Mouse (Mus musculus): ENCODE results near the gene Immp2l. TPM values are rescaled to one million over a fixed set of nuclear protein-coding genes. Genes with fewer than 3 reads are reported as not detected.

The Immp2l gene
- polyA plus RNA-seq, 1 experiment from 2014 or later = 12.8 TPM

DNA sequence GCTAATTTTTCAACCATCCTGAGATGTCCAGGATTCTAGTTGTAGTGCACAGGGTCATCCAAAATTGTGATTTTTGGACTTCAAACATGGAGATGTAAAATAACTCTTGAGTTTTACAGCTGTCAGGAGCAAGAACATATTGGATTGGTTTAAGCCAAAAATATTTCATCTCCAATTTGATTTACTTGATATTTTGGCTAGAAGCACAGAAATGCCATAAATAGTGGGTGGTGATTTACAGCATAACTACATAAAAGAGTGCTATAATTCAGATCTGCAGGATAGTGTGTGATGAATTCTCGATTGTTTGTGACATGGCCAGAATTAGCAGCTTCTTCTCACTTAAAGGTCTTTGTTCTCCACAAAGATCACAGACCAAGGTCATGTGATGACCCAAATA lies 884.1 kb downstream of the Immp2l start:
- H3K4me3 ChIP-seq (ENCODE audit: low read length) = no peak overlapping the region
- no peaks in the 10 kb centered on the region for H3K4me1 ChIP-seq (replicated peaks; ENCODE audit: control insufficient read depth, insufficient read depth, low read length)
- no peak overlapping the region for H3K9ac ChIP-seq (ENCODE audit: low read length)
- no peaks in the 10 kb centered on the region for H3K9me3 ChIP-seq (ENCODE audit: control insufficient read depth, low read length)
- H3K27ac ChIP-seq (ENCODE audit: low read length) = no peak overlapping the region
- WGBS = 61% methylated on average over 1 of the region's 1 CpGs
- ATAC-seq (ENCODE audit: low read depth) = no peak
- H3K4me2 ChIP-seq (ENCODE audit: low read depth, low read length) = no peak overlapping the region
- no peaks in the 10 kb centered on the region for H3K27me3 ChIP-seq (ENCODE audit: control insufficient read depth, insufficient read depth, low read depth, low read length)
- H3K36me3 ChIP-seq (ENCODE audit: control insufficient read depth, insufficient read depth, low read length) = no peaks in the 10 kb centered on the region

DNA sequence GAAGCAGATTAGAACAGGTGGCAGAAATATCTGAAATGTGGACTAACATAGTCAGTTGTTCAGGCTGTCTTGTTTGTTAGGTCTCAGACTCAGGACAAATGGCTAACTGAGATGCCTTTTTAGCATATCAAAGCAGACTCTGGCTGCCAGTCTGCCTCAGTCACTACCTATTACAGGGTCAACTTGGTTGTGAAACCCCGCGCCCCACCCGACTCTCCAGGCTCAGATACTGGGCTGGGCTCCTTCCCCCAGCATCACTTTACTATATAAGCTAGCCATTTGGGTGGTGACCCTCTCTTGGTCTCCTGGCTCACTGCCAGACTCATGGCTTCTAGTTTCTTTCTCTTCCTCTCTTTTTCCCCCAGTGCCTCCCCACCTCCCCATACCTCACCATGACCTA lies 887.7 kb downstream of the Immp2l start:
- no peaks in the 10 kb centered on the region for H3K9me3 ChIP-seq (ENCODE audit: control insufficient read depth, low read length)
- H3K27ac ChIP-seq (ENCODE audit: low read length) = no peak overlapping the region
- no peaks in the 10 kb centered on the region for H3K4me1 ChIP-seq (replicated peaks; ENCODE audit: control insufficient read depth, insufficient read depth, low read length)
- H3K9ac ChIP-seq (ENCODE audit: low read length) = no peak overlapping the region
- 79% methylated on average over 3 of the region's 3 CpGs for WGBS
- H3K4me2 ChIP-seq (ENCODE audit: low read depth, low read length) = no peak overlapping the region
- no peak overlapping the region for H3K4me3 ChIP-seq (ENCODE audit: low read length)
- no peaks in the 10 kb centered on the region for H3K36me3 ChIP-seq (ENCODE audit: control insufficient read depth, insufficient read depth, low read length)
- H3K27me3 ChIP-seq (ENCODE audit: control insufficient read depth, insufficient read depth, low read depth, low read length) = no peaks in the 10 kb centered on the region
- no peak for ATAC-seq (ENCODE audit: low read depth)

- ATAC-seq (ENCODE audit: low read depth) = no peak
- H3K4me2 ChIP-seq (ENCODE audit: low read depth, low read length) = no peak overlapping the region
- no peaks in the 10 kb centered on the region for H3K27me3 ChIP-seq (ENCODE audit: control insufficient read depth, insufficient read depth, low read depth, low read length)
- no peaks in the 10 kb centered on the region for H3K4me1 ChIP-seq (replicated peaks; ENCODE audit: control insufficient read depth, insufficient read depth, low read length)
- H3K4me3 ChIP-seq (ENCODE audit: low read length) = no peak overlapping the region
- no peaks in the 10 kb centered on the region for H3K36me3 ChIP-seq (ENCODE audit: control insufficient read depth, insufficient read depth, low read length)
- 76% methylated on average over 2 of the region's 2 CpGs for WGBS
- no peaks in the 10 kb centered on the region for H3K9me3 ChIP-seq (ENCODE audit: control insufficient read depth, low read length)
- no peak overlapping the region for H3K9ac ChIP-seq (ENCODE audit: low read length)
- no peak overlapping the region for H3K27ac ChIP-seq (ENCODE audit: low read length)
Measured at GRCm38 (mm10) chr12:41937751-41938150, 913.9 kb downstream of the Immp2l start.

DNA sequence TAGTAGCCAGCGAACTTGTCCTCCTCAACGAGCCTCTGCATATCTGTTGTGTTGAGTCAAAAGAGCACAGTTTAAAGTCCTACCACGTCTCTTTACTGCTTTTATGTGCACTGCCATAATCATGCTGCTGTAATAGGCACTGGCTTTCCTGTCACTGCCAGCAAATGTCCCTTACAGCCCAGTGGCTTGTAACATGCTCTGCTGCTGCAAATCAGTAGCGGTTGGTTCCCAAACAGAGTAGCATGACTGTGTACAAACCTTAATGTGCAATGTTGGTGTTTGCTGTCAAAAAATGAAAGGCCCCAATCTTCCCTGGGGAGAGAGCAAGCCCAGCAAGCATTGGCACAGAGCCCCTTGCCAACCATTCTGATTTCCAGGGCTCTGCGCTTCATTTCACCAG lies 918.0 kb downstream of the Immp2l start:
- WGBS = 76% methylated on average over 5 of the region's 5 CpGs
- Histone ChIP-seq H3K4me1 (replicated peaks; ENCODE audit: control insufficient read depth, insufficient read depth, low read length) (no peaks in the 10 kb centered on the region), H3K27me3 (ENCODE audit: control insufficient read depth, insufficient read depth, low read depth, low read length) (no peaks in the 10 kb centered on the region), H3K27ac (ENCODE audit: low read length) (no peak overlapping the region), H3K4me3 (ENCODE audit: low read length) (no peak overlapping the region), H3K4me2 (ENCODE audit: low read depth, low read length) (no peak overlapping the region), H3K9ac (ENCODE audit: low read length) (no peak overlapping the region), H3K9me3 (ENCODE audit: control insufficient read depth, low read length) (no peaks in the 10 kb centered on the region), H3K36me3 (ENCODE audit: control insufficient read depth, insufficient read depth, low read length) (no peaks in the 10 kb centered on the region)
- no peak for ATAC-seq (ENCODE audit: low read depth)

- Histone ChIP-seq H3K4me3 (ENCODE audit: low read length) (no peak overlapping the region), H3K27ac (ENCODE audit: low read length) (no peak overlapping the region), H3K9ac (ENCODE audit: low read length) (no peak overlapping the region), H3K4me1 (replicated peaks; ENCODE audit: control insufficient read depth, insufficient read depth, low read length) (no peaks in the 10 kb centered on the region), H3K9me3 (ENCODE audit: control insufficient read depth, low read length) (no peaks in the 10 kb centered on the region), H3K27me3 (ENCODE audit: control insufficient read depth, insufficient read depth, low read depth, low read length) (no peaks in the 10 kb centered on the region), H3K4me2 (ENCODE audit: low read depth, low read length) (no peak overlapping the region), H3K36me3 (ENCODE audit: control insufficient read depth, insufficient read depth, low read length) (no peaks in the 10 kb centered on the region)
- WGBS = 72% methylated on average over 4 of the region's 4 CpGs
- no peak for ATAC-seq (ENCODE audit: low read depth)
Measured at GRCm38 (mm10) chr12:41944079-41944672, 920.3 kb downstream of the Immp2l start.

GRCm38 (mm10) chr12:41946536-41946935 lies 922.6 kb downstream of the Immp2l start:
- Histone ChIP-seq H3K36me3 (ENCODE audit: control insufficient read depth, insufficient read depth, low read length) (no peaks in the 10 kb centered on the region), H3K9me3 (ENCODE audit: control insufficient read depth, low read length) (no peaks in the 10 kb centered on the region), H3K4me1 (replicated peaks; ENCODE audit: control insufficient read depth, insufficient read depth, low read length) (no peaks in the 10 kb centered on the region), H3K27me3 (ENCODE audit: control insufficient read depth, insufficient read depth, low read depth, low read length) (no peaks in the 10 kb centered on the region), H3K4me3 (ENCODE audit: low read length) (no peak overlapping the region), H3K4me2 (ENCODE audit: low read depth, low read length) (no peak overlapping the region), H3K27ac (ENCODE audit: low read length) (no peak overlapping the region), H3K9ac (ENCODE audit: low read length) (no peak overlapping the region)
- ATAC-seq (ENCODE audit: low read depth) = no peak

GRCm38 (mm10) chr12:41949409-41949808 lies 925.5 kb downstream of the Immp2l start:
- no peak overlapping the region for H3K4me3 ChIP-seq (ENCODE audit: low read length)
- H3K9me3 ChIP-seq (ENCODE audit: control insufficient read depth, low read length) = no peaks in the 10 kb centered on the region
- H3K27ac ChIP-seq (ENCODE audit: low read length) = no peak overlapping the region
- no peak overlapping the region for H3K9ac ChIP-seq (ENCODE audit: low read length)
- ATAC-seq (ENCODE audit: low read depth) = no peak
- WGBS = 78% methylated on average over 1 of the region's 1 CpGs
- no peaks in the 10 kb centered on the region for H3K27me3 ChIP-seq (ENCODE audit: control insufficient read depth, insufficient read depth, low read depth, low read length)
- H3K4me2 ChIP-seq (ENCODE audit: low read depth, low read length) = no peak overlapping the region
- H3K36me3 ChIP-seq (ENCODE audit: control insufficient read depth, insufficient read depth, low read length) = no peaks in the 10 kb centered on the region
- no peaks in the 10 kb centered on the region for H3K4me1 ChIP-seq (replicated peaks; ENCODE audit: control insufficient read depth, insufficient read depth, low read length)

DNA sequence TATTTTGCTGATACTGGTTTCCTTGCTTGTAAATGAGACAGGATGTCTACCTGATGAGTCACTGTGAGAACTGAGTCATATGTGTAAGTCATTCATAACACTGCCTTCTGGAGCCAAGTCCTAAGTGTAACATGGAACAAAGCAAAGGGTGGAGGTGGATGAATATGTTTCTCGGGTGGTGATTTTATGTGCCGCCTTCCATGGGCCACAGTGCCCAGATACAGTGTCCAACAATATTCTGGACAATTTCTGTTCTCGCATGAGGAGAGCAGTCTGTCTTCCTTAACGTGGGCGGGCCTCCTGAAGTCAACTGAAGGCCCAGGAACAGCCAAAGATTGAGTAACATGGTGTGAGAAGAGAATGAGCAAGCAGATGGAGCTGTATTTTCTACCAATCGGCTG lies 926.0 kb downstream of the Immp2l start:
- Histone ChIP-seq H3K27ac (ENCODE audit: low read length) (no peak overlapping the region), H3K4me2 (ENCODE audit: low read depth, low read length) (no peak overlapping the region), H3K9ac (ENCODE audit: low read length) (no peak overlapping the region), H3K9me3 (ENCODE audit: control insufficient read depth, low read length) (no peaks in the 10 kb centered on the region), H3K4me3 (ENCODE audit: low read length) (no peak overlapping the region), H3K27me3 (ENCODE audit: control insufficient read depth, insufficient read depth, low read depth, low read length) (no peaks in the 10 kb centered on the region), H3K4me1 (replicated peaks; ENCODE audit: control insufficient read depth, insufficient read depth, low read length) (no peaks in the 10 kb centered on the region), H3K36me3 (ENCODE audit: control insufficient read depth, insufficient read depth, low read length) (no peaks in the 10 kb centered on the region)
- 84% methylated on average over 6 of the region's 6 CpGs for WGBS
- ATAC-seq (ENCODE audit: low read depth) = no peak

- H3K36me3 ChIP-seq (ENCODE audit: control insufficient read depth, insufficient read depth, low read length) = no peaks in the 10 kb centered on the region
- H3K27me3 ChIP-seq (ENCODE audit: control insufficient read depth, insufficient read depth, low read depth, low read length) = no peaks in the 10 kb centered on the region
- no peak for ATAC-seq (ENCODE audit: low read depth)
- no peak overlapping the region for H3K4me2 ChIP-seq (ENCODE audit: low read depth, low read length)
- H3K9ac ChIP-seq (ENCODE audit: low read length) = no peak overlapping the region
- H3K4me1 ChIP-seq (replicated peaks; ENCODE audit: control insufficient read depth, insufficient read depth, low read length) = no peaks in the 10 kb centered on the region
- H3K27ac ChIP-seq (ENCODE audit: low read length) = no peak overlapping the region
- no peaks in the 10 kb centered on the region for H3K9me3 ChIP-seq (ENCODE audit: control insufficient read depth, low read length)
- 80% methylated on average over 2 of the region's 2 CpGs for WGBS
- no peak overlapping the region for H3K4me3 ChIP-seq (ENCODE audit: low read length)
Measured at GRCm38 (mm10) chr12:41950726-41951125, 926.8 kb downstream of the Immp2l start.

GRCm38 (mm10) chr12:41961038-41961437 lies 937.1 kb downstream of the Immp2l start:
- H3K27me3 ChIP-seq (ENCODE audit: control insufficient read depth, insufficient read depth, low read depth, low read length) = no peaks in the 10 kb centered on the region
- H3K27ac ChIP-seq (ENCODE audit: low read length) = no peak overlapping the region
- no peaks in the 10 kb centered on the region for H3K9me3 ChIP-seq (ENCODE audit: control insufficient read depth, low read length)
- H3K4me1 ChIP-seq (replicated peaks; ENCODE audit: control insufficient read depth, insufficient read depth, low read length) = no peaks in the 10 kb centered on the region
- WGBS = 12% methylated on average over 4 of the region's 4 CpGs
- no peak overlapping the region for H3K9ac ChIP-seq (ENCODE audit: low read length)
- no peak for ATAC-seq (ENCODE audit: low read depth)
- H3K4me2 ChIP-seq (ENCODE audit: low read depth, low read length) = no peak overlapping the region
- no peak overlapping the region for H3K4me3 ChIP-seq (ENCODE audit: low read length)
- no peaks in the 10 kb centered on the region for H3K36me3 ChIP-seq (ENCODE audit: control insufficient read depth, insufficient read depth, low read length)

Data from lung, embryonic 16.5 days (tissue).